Mouse (Mus musculus): ENCODE measurements around the gene Gadl1. TPM values are rescaled to one million over a fixed set of nuclear protein-coding genes. Genes with fewer than 3 reads are reported as not detected.
A peak's percentile ranks its signal among the peaks of the same experiment; 100 is the strongest.

Gene Gadl1
- total and polyA plus RNA-seq, 2 experiments from 2014 or later, result 0.21 to 0.44 TPM

- no peak overlapping the region for H3K9ac ChIP-seq (replicated peaks; ENCODE audit: low read length, poor library complexity, severe bottlenecking)
- 50% methylated on average over 4 of the region's 4 CpGs for WGBS
These were observed 104.7 kb downstream of the Gadl1 start for GRCm38 (mm10) chr9:116013911-116014310.

DNA sequence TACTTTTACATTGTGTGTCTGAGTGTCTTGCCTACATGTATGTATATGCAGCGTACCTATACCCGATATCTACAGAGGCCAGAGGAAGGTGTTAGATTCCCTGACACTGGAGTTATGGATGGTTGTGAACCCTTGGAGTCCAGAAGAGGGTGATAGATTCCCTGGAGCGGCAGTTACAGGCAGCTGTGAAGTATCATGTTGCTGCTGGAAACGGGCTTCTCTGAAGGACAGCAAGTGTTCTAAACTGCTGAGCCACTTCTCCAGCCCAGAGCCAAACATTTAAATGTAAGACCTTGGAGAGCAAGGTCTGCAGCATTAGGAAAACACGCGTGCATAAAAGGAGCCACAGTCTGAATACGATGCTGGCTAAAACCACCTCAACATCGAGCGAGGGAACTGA lies 107.0 kb downstream of the Gadl1 start:
- WGBS, result 83% methylated on average over 9 of the region's 9 CpGs
- H3K27ac ChIP-seq (ENCODE audit: low read depth, low read length), result no peak overlapping the region
- TF ChIP-seq CTCF (IDR thresholded peaks at IDR 0.05), result no peak
- no peaks in the 10 kb centered on the region for H3K27me3 ChIP-seq (ENCODE audit: insufficient read depth, low read length)
- no peak overlapping the region for H3K9ac ChIP-seq (replicated peaks; ENCODE audit: low read length, poor library complexity, severe bottlenecking)
- no peak overlapping the region for H3K4me3 ChIP-seq (ENCODE audit: low read depth, low read length)
- H3K9me3 ChIP-seq (ENCODE audit: low read length), result no peaks in the 10 kb centered on the region
- H3K4me2 ChIP-seq (ENCODE audit: low read depth, low read length, poor library complexity, severe bottlenecking), result no peak overlapping the region
- no peaks in the 10 kb centered on the region for H3K36me3 ChIP-seq (ENCODE audit: insufficient read depth, low read length)
- DNase-seq (ENCODE audit: low spot score) (no peak), ATAC-seq (ENCODE audit: low FRiP score) (no peak)
- H3K4me1 ChIP-seq (ENCODE audit: insufficient read depth, low read length), result no peaks in the 10 kb centered on the region

More at GRCm38 (mm10) chr9:116013911-116014310, 104.7 kb downstream of the Gadl1 start:
- DNase-seq (ENCODE audit: low spot score) (no peak), ATAC-seq (ENCODE audit: low FRiP score) (no peak)
- no peak overlapping the region for H3K4me3 ChIP-seq (ENCODE audit: low read depth, low read length)
- no peak overlapping the region for H3K27ac ChIP-seq (ENCODE audit: low read depth, low read length)
- H3K27me3 ChIP-seq (ENCODE audit: insufficient read depth, low read length), result no peaks in the 10 kb centered on the region
- no peaks in the 10 kb centered on the region for H3K36me3 ChIP-seq (ENCODE audit: insufficient read depth, low read length)
- no peaks in the 10 kb centered on the region for H3K9me3 ChIP-seq (ENCODE audit: low read length)
- H3K4me2 ChIP-seq (ENCODE audit: low read depth, low read length, poor library complexity, severe bottlenecking), result no peak overlapping the region
- TF ChIP-seq CTCF (IDR thresholded peaks at IDR 0.05), result peak; percentile 25; the same call in 1 of the 2 replicates
- no peaks in the 10 kb centered on the region for H3K4me1 ChIP-seq (ENCODE audit: insufficient read depth, low read length)

GRCm38 (mm10) chr9:116017091-116017490 lies 107.8 kb downstream of the Gadl1 start:
- no peak for DNase-seq (ENCODE audit: low spot score)
- Histone ChIP-seq H3K27me3 (ENCODE audit: insufficient read depth, low read length) (no peaks in the 10 kb centered on the region), H3K9ac (replicated peaks; ENCODE audit: low read length, poor library complexity, severe bottlenecking) (no peak overlapping the region), H3K27ac (ENCODE audit: low read depth, low read length) (no peak overlapping the region), H3K36me3 (ENCODE audit: insufficient read depth, low read length) (no peaks in the 10 kb centered on the region), H3K4me2 (ENCODE audit: low read depth, low read length, poor library complexity, severe bottlenecking) (no peak overlapping the region), H3K4me1 (ENCODE audit: insufficient read depth, low read length) (no peaks in the 10 kb centered on the region), H3K4me3 (ENCODE audit: low read depth, low read length) (no peak overlapping the region), H3K9me3 (ENCODE audit: low read length) (no peaks in the 10 kb centered on the region)
- no peak for TF ChIP-seq CTCF (IDR thresholded peaks at IDR 0.05)
- WGBS, result 89% methylated on average over 3 of the region's 3 CpGs
- ATAC-seq (ENCODE audit: low FRiP score), result no peak

DNA sequence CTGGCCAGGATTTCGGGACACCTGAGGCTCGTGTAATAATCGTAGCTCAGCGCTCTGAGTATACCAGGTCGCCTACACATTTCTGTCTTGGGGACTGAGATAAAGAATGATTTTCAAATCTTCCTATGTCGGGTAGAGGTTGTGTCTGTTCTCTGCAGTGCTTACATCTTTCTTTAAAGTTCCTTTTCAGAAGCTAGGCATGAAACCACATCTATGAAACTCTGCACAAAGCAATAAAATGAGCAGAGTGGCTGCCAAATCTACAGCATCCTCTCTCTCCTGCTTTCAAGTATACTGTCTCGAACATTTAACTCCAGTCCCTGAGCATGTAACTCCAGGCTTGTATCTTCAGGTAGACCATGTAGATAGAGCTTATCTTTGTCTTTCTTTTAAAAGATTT lies 109.3 kb downstream of the Gadl1 start:
- Histone ChIP-seq H3K4me1 (ENCODE audit: insufficient read depth, low read length) (no peaks in the 10 kb centered on the region), H3K9ac (replicated peaks; ENCODE audit: low read length, poor library complexity, severe bottlenecking) (no peak overlapping the region), H3K27me3 (ENCODE audit: insufficient read depth, low read length) (no peaks in the 10 kb centered on the region), H3K36me3 (ENCODE audit: insufficient read depth, low read length) (no peaks in the 10 kb centered on the region), H3K9me3 (ENCODE audit: low read length) (no peaks in the 10 kb centered on the region), H3K27ac (ENCODE audit: low read depth, low read length) (no peak overlapping the region), H3K4me3 (ENCODE audit: low read depth, low read length) (no peak overlapping the region), H3K4me2 (ENCODE audit: low read depth, low read length, poor library complexity, severe bottlenecking) (no peak overlapping the region)
- no peak for ATAC-seq (ENCODE audit: low FRiP score)
- TF ChIP-seq CTCF (IDR thresholded peaks at IDR 0.05), result no peak
- WGBS, result 85% methylated on average over 7 of the region's 7 CpGs
- no peak for DNase-seq (ENCODE audit: low spot score)

GRCm38 (mm10) chr9:116025371-116025770 lies 116.1 kb downstream of the Gadl1 start:
- Histone ChIP-seq H3K9me3 (ENCODE audit: low read length) (no peaks in the 10 kb centered on the region), H3K4me3 (ENCODE audit: low read depth, low read length) (no peak overlapping the region), H3K27me3 (ENCODE audit: insufficient read depth, low read length) (no peaks in the 10 kb centered on the region), H3K4me1 (ENCODE audit: insufficient read depth, low read length) (no peaks in the 10 kb centered on the region), H3K4me2 (ENCODE audit: low read depth, low read length, poor library complexity, severe bottlenecking) (no peak overlapping the region), H3K27ac (ENCODE audit: low read depth, low read length) (no peak overlapping the region), H3K36me3 (ENCODE audit: insufficient read depth, low read length) (no peaks in the 10 kb centered on the region), H3K9ac (replicated peaks; ENCODE audit: low read length, poor library complexity, severe bottlenecking) (no peak overlapping the region)
- no peak for ATAC-seq (ENCODE audit: low FRiP score)
- no peak for TF ChIP-seq CTCF (IDR thresholded peaks at IDR 0.05)
- no peak for DNase-seq (ENCODE audit: low spot score)
- 79% methylated on average over 6 of the region's 6 CpGs for WGBS

DNA sequence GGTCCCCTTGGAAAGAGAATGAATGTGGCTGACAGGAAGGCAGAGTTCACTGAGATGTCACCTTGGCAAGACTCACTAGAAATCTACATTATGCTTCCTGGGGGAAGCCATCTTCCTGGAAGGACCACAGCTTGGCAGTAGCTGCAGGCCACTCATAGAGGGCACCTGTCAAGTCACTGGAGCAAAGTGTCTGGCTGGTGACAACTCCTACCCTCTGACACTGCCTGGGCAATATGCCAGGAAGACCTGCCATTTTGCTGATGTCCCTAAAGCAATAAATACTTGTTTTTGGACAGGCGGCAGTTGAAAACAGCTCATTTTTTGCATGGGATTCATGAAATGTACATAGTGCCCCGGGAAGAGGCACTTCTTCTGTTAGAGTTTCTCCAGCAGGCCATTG lies 119.8 kb downstream of the Gadl1 start:
- DNase-seq (ENCODE audit: low spot score) (peak; percentile 62), ATAC-seq (ENCODE audit: low FRiP score) (no peak)
- H3K27ac ChIP-seq (ENCODE audit: low read depth, low read length), result no peak overlapping the region
- H3K9ac ChIP-seq (replicated peaks; ENCODE audit: low read length, poor library complexity, severe bottlenecking), result no peak overlapping the region
- H3K4me1 ChIP-seq (ENCODE audit: insufficient read depth, low read length), result no peaks in the 10 kb centered on the region
- no peak overlapping the region for H3K4me3 ChIP-seq (ENCODE audit: low read depth, low read length)
- no peaks in the 10 kb centered on the region for H3K9me3 ChIP-seq (ENCODE audit: low read length)
- no peaks in the 10 kb centered on the region for H3K27me3 ChIP-seq (ENCODE audit: insufficient read depth, low read length)
- no peak for TF ChIP-seq CTCF (IDR thresholded peaks at IDR 0.05)
- H3K36me3 ChIP-seq (ENCODE audit: insufficient read depth, low read length), result no peaks in the 10 kb centered on the region
- 88% methylated on average over 2 of the region's 2 CpGs for WGBS
- H3K4me2 ChIP-seq (ENCODE audit: low read depth, low read length, poor library complexity, severe bottlenecking), result no peak overlapping the region

All from midbrain, postnatal 0 days (tissue).